18 mouse cellular contexts compared by ENCODE assay signal in the genomic region with DNA sequence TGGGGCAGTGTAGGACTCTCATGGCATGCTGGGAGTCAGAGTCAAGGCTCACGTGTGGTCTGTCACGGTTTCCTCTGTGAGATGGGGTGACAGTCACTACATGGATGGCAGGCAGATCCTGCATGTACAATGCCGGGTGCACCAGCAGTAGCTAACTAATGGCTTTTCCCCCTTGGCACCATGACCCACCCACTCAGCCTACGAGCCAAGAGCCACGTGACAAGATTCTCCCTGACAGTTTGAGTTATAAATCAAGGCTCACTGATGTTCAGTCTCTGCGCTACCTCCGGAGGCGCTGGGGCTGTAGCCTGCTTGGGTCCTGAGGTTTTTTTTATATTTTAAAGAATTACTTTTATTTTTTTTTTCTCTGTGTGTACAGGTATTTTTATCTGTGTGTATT. TPM values are rescaled to one million over a fixed set of nuclear protein-coding genes. Genes with fewer than 3 reads are reported as not detected.
DNase-seq lines count a peak whose midpoint lies in the region; ATAC-seq and TF ChIP-seq lines count a peak whose summit lies in the region.
"Had no signal": no experiment of that assay in that cellular context is flagged by ENCODE, and none has a peak within 500 bp of the region (broad histone marks: within the 10 kb centered on the region; RNA-seq: fewer than 3 reads in every experiment).

No protein-coding gene starts in this region.

- DNase-seq in heart, adult 18-20 months, result no peak
- no peak for DNase-seq in lung, postnatal 25 days (ENCODE audit: low spot score)
- no peak for DNase-seq in urinary bladder, adult 18-20 months (ENCODE audit: low spot score in 2 of 2)
- DNase-seq in layer of hippocampus, postnatal 36 days, result no peak

- no peaks in the 10 kb centered on the region for H3K9me3 ChIP-seq in heart, embryonic 12.5 days (replicated peaks)
- H3K9me3 ChIP-seq in lung, embryonic 15.5 days, result no peaks in the 10 kb centered on the region
- H3K9me3 ChIP-seq in liver, embryonic 12.5 days (replicated peaks), result no peaks in the 10 kb centered on the region
- H3K9me3 ChIP-seq: embryonic facial prominence, embryonic 13.5 days had no signal

- no peak overlapping the region for H3K27ac ChIP-seq in heart, embryonic 12.5 days (ENCODE audit: poor library complexity, severe bottlenecking)
- H3K27ac ChIP-seq in lung, embryonic 15.5 days, result peak overlapping the region; percentile 90
- peak overlapping the region; percentile 93 for H3K27ac ChIP-seq in liver, embryonic 12.5 days
- H3K27ac ChIP-seq: embryonic facial prominence, embryonic 13.5 days had no signal

- H3K4me1 ChIP-seq in heart, embryonic 12.5 days (replicated peaks), result peaks cover 88% of the 10 kb centered on the region
- H3K4me1 ChIP-seq in lung, embryonic 15.5 days, result peaks cover 93% of the 10 kb centered on the region
- peaks cover 98% of the 10 kb centered on the region for H3K4me1 ChIP-seq in liver, embryonic 12.5 days

- TF ChIP-seq POLR2A in myocyte (IDR thresholded peaks at IDR 0.05; ENCODE audit: insufficient read length, low read depth), result no peak

- H3K4me2 ChIP-seq in heart, embryonic 12.5 days, result peak overlapping the region; percentile 46; the same call in 1 of the 2 replicates
- H3K4me2 ChIP-seq in lung, embryonic 15.5 days, result 0 out of 2 replicates have a peak overlapping the region, but pooled peaks have one; percentile 82
- H3K4me2 ChIP-seq in liver, embryonic 12.5 days, result peak overlapping the region; percentile 88
- peak overlapping the region; percentile 85 for H3K4me2 ChIP-seq in myocyte (ENCODE audit: low read depth)
- H3K4me2 ChIP-seq: embryonic facial prominence, embryonic 13.5 days had no signal

- WGBS in heart, embryonic 12.5 days, result 83% methylated on average over 8 of the region's 8 CpGs
- WGBS in lung, embryonic 15.5 days, result 42% methylated on average over 8 of the region's 8 CpGs
- WGBS in liver, embryonic 12.5 days (ENCODE audit: insufficient replicate concordance), result 67% methylated on average over 8 of the region's 8 CpGs

- no peak overlapping the region for H3ac ChIP-seq in myocyte (ENCODE audit: control insufficient read depth, insufficient read length)

- no peak overlapping the region for H3K9ac ChIP-seq in heart, embryonic 12.5 days
- no peak overlapping the region for H3K9ac ChIP-seq in lung, embryonic 15.5 days
- peak overlapping the region; percentile 91; the same call in 1 of the 2 replicates for H3K9ac ChIP-seq in liver, embryonic 12.5 days
- H3K9ac ChIP-seq: embryonic facial prominence, embryonic 13.5 days had no signal

- H3K4me3 ChIP-seq in heart, embryonic 12.5 days, result no peak overlapping the region
- no peak overlapping the region for H3K4me3 ChIP-seq in lung, embryonic 15.5 days
- H3K4me3 ChIP-seq in liver, embryonic 12.5 days, result peak overlapping the region; percentile 46
- no peak overlapping the region for H3K4me3 ChIP-seq in myocyte
- H3K4me3 ChIP-seq: embryonic facial prominence, embryonic 13.5 days had no signal

- H3K36me3 ChIP-seq in heart, embryonic 12.5 days, result no peaks in the 10 kb centered on the region
- no peaks in the 10 kb centered on the region for H3K36me3 ChIP-seq in lung, embryonic 15.5 days
- no peaks in the 10 kb centered on the region for H3K36me3 ChIP-seq in liver, embryonic 12.5 days
- no peaks in the 10 kb centered on the region for H3K36me3 ChIP-seq in myocyte (ENCODE audit: control insufficient read depth, insufficient read depth)
- H3K36me3 ChIP-seq: embryonic facial prominence, embryonic 13.5 days had no signal

- peaks cover 44% of the 10 kb centered on the region for H3K79me2 ChIP-seq in myocyte (ENCODE audit: control insufficient read depth, insufficient read depth)

- H3K27me3 ChIP-seq in heart, embryonic 12.5 days (replicated peaks), result no peaks in the 10 kb centered on the region
- H3K27me3 ChIP-seq in lung, embryonic 15.5 days, result no peaks in the 10 kb centered on the region
- no peaks in the 10 kb centered on the region for H3K27me3 ChIP-seq in liver, embryonic 12.5 days (replicated peaks)
- no peaks in the 10 kb centered on the region for H3K27me3 ChIP-seq in myocyte (ENCODE audit: control insufficient read depth, insufficient read depth, insufficient read length)

- ATAC-seq in heart, embryonic 12.5 days (ENCODE audit: insufficient number of reproducible peaks, low FRiP score), result no peak
- ATAC-seq in lung, embryonic 15.5 days (ENCODE audit: borderline replicate concordance, extremely low read depth, low FRiP score, low TSS enrichment), result no peak
- ATAC-seq in liver, embryonic 12.5 days, result no peak
- ATAC-seq: activated CD4-positive, CD25-positive, alpha-beta regulatory T cell, adult 4 months; CD4-positive, CD25-positive, alpha-beta regulatory T cell, adult 4 months; forebrain, embryonic 14.5 days had no signal

TF ChIP-seq in myocyte, 11 proteins besides CTCF, POLR2A, EP300 and RAD21:
- TF ChIP-seq REST (IDR thresholded peaks at IDR 0.05; ENCODE audit: insufficient read depth, insufficient read length) (no peak), SRF (IDR thresholded peaks at IDR 0.05; ENCODE audit: control insufficient read depth, insufficient read length, low read depth) (no peak)

RNA-seq across cellular contexts. Expression of a gene that starts 7.3 kb away (rescaled TPM):
- polyA plus RNA-seq in heart, embryonic 12.5 days (2016; fragmentation: Nextera tagmentation; extraction: Ambion mirVana), result 7.5 and 8.1 TPM in 2 replicates
- 10 to 100 TPM; 10.6 to 11.5 TPM for total RNA-seq in heart, adult 18-20 months (2021)
- polyA plus RNA-seq in lung, embryonic 15.5 days (2015; fragmentation: Nextera tagmentation; extraction: Ambion mirVana), result 12.5 and 13.5 TPM in 2 replicates
- 8.0 and 8.5 TPM in 2 replicates for polyA plus RNA-seq in liver, embryonic 12.5 days (2016; fragmentation: Nextera tagmentation; extraction: Ambion mirVana)
- 16.2 TPM for polyA plus RNA-seq in myocyte (2012; fragmentation: generic; extraction: Trizol)
- total RNA-seq in layer of hippocampus, postnatal 36 days (2021), result 1 to 10 TPM in 1 of 2 experiments, under 1 TPM in 1; 0.90 to 1.4 TPM

RNA-seq across cellular contexts. Expression of a gene that starts 33.3 kb away (rescaled TPM):
- not detected in 2 replicates for polyA plus RNA-seq in heart, embryonic 12.5 days (2016; fragmentation: Nextera tagmentation; extraction: Ambion mirVana)
- total RNA-seq in heart, adult 18-20 months (2021), result not detected
- not detected in 2 replicates for polyA plus RNA-seq in lung, embryonic 15.5 days (2015; fragmentation: Nextera tagmentation; extraction: Ambion mirVana)
- polyA plus RNA-seq in liver, embryonic 12.5 days (2016; fragmentation: Nextera tagmentation; extraction: Ambion mirVana), result not detected in 2 replicates
- polyA plus RNA-seq in myocyte (2012; fragmentation: generic; extraction: Trizol), result not detected
- total RNA-seq in layer of hippocampus, postnatal 36 days (2021), result under 1 TPM; 0.33 to 0.77 TPM
- total RNA-seq: adrenal gland, postnatal 4 days; gastrocnemius, adult 18-20 months had no signal
- polyA plus RNA-seq: activated CD4-positive, CD25-positive, alpha-beta regulatory T cell, adult 4 months; CD4-positive, CD25-positive, alpha-beta regulatory T cell, adult 4 months; embryonic facial prominence, embryonic 13.5 days; heart, embryonic 16.5 days; kidney, embryonic 16.5 days; stomach, embryonic 14.5 days; thymus, postnatal 0 days had no signal

RNA-seq across cellular contexts. Expression of a gene that starts 33.8 kb away (rescaled TPM):
- polyA plus RNA-seq in heart, embryonic 12.5 days (2016; fragmentation: Nextera tagmentation; extraction: Ambion mirVana), result 0.73 TPM in 1 of 2 replicates, not detected in the other
- 1 to 10 TPM in 1 of 2 experiments, under 1 TPM in 1; 0.62 to 1.6 TPM for total RNA-seq in heart, adult 18-20 months (2021)
- 1.8 and 3.2 TPM in 2 replicates for polyA plus RNA-seq in lung, embryonic 15.5 days (2015; fragmentation: Nextera tagmentation; extraction: Ambion mirVana)
- 0.19 and 0.41 TPM in 2 replicates for polyA plus RNA-seq in liver, embryonic 12.5 days (2016; fragmentation: Nextera tagmentation; extraction: Ambion mirVana)
- 0.74 TPM for polyA plus RNA-seq in myocyte (2012; fragmentation: generic; extraction: Trizol)
- 1 to 10 TPM; 5.0 to 5.2 TPM for total RNA-seq in layer of hippocampus, postnatal 36 days (2021)
- polyA plus RNA-seq: activated CD4-positive, CD25-positive, alpha-beta regulatory T cell, adult 4 months; CD4-positive, CD25-positive, alpha-beta regulatory T cell, adult 4 months had no signal

RNA-seq across cellular contexts. Expression of a gene that starts 34.6 kb away (rescaled TPM):
- 1.3 and 1.4 TPM in 2 replicates for polyA plus RNA-seq in heart, embryonic 12.5 days (2016; fragmentation: Nextera tagmentation; extraction: Ambion mirVana)
- total RNA-seq in heart, adult 18-20 months (2021), result 10 to 100 TPM; 31.5 to 38.5 TPM
- polyA plus RNA-seq in lung, embryonic 15.5 days (2015; fragmentation: Nextera tagmentation; extraction: Ambion mirVana), result 11.2 and 11.9 TPM in 2 replicates
- 0.83 and 1.2 TPM in 2 replicates for polyA plus RNA-seq in liver, embryonic 12.5 days (2016; fragmentation: Nextera tagmentation; extraction: Ambion mirVana)
- 0.47 TPM for polyA plus RNA-seq in myocyte (2012; fragmentation: generic; extraction: Trizol)
- 10 to 100 TPM; 72.2 to 74.8 TPM for total RNA-seq in layer of hippocampus, postnatal 36 days (2021)
- polyA plus RNA-seq: activated CD4-positive, CD25-positive, alpha-beta regulatory T cell, adult 4 months; CD4-positive, CD25-positive, alpha-beta regulatory T cell, adult 4 months had no signal

RNA-seq across cellular contexts. Expression of a gene that starts 38.3 kb away (rescaled TPM):
- polyA plus RNA-seq in heart, embryonic 12.5 days (2016; fragmentation: Nextera tagmentation; extraction: Ambion mirVana), result 18.1 and 19.9 TPM in 2 replicates
- 10 to 100 TPM; 27.7 to 29.5 TPM for total RNA-seq in heart, adult 18-20 months (2021)
- polyA plus RNA-seq in lung, embryonic 15.5 days (2015; fragmentation: Nextera tagmentation; extraction: Ambion mirVana), result 12.6 and 14.8 TPM in 2 replicates
- polyA plus RNA-seq in liver, embryonic 12.5 days (2016; fragmentation: Nextera tagmentation; extraction: Ambion mirVana), result 40.0 and 40.2 TPM in 2 replicates
- polyA plus RNA-seq in myocyte (2012; fragmentation: generic; extraction: Trizol), result 27.1 TPM
- total RNA-seq in layer of hippocampus, postnatal 36 days (2021), result 10 to 100 TPM; 91.3 to 98.8 TPM
